Mouse (Mus musculus): ENCODE data around the gene Slc24a3. TPM values are rescaled to one million over a fixed set of nuclear protein-coding genes. Genes with fewer than 3 reads are reported as not detected.

Slc24a3 gene
- total RNA-seq (2021): 10 to 100 TPM; 11.6 to 12.0 TPM
- long read RNA-seq, experiment 1, partial matches to known transcripts: 2 of 5 reads
- long read RNA-seq, experiment 1, other reads (novel, unspliced or antisense): 3 of 5 reads
- long read RNA-seq, experiment 2, partial matches to known transcripts: 2 of 4 reads
- long read RNA-seq, experiment 2, other reads (novel, unspliced or antisense): 2 of 4 reads

- peak; percentile 66 to 83 for DNase-seq (ENCODE audit: low spot score in 2 of 2)
These were observed at the start of gene Slc24a3 for GRCm38 (mm10) chr2:145167664-145168360. Slc24a3 (plus strand) TSS chr2:145167754.

- DNase-seq (ENCODE audit: low spot score in 2 of 2): no peak
These were observed 49.8 kb upstream of the Slc24a3 start for GRCm38 (mm10) chr2:145117762-145118161.

GRCm38 (mm10) chr2:145127747-145128146, 39.8 kb upstream of the Slc24a3 start:
- DNase-seq (ENCODE audit: low spot score in 2 of 2): no peak

- DNase-seq (ENCODE audit: low spot score in 2 of 2): no peak
These were observed 30.8 kb upstream of the Slc24a3 start for GRCm38 (mm10) chr2:145136625-145137291.

GRCm38 (mm10) chr2:145150407-145150806, 17.1 kb upstream of the Slc24a3 start:
- no peak for DNase-seq (ENCODE audit: low spot score in 2 of 2)

- no peak for DNase-seq (ENCODE audit: low spot score in 2 of 2)
These were observed 16.7 kb upstream of the Slc24a3 start for GRCm38 (mm10) chr2:145150821-145151220.

GRCm38 (mm10) chr2:145152281-145152680, 15.3 kb upstream of the Slc24a3 start:
- no peak for DNase-seq (ENCODE audit: low spot score in 2 of 2)

GRCm38 (mm10) chr2:145158972-145159371, 8.6 kb upstream of the Slc24a3 start:
- DNase-seq (ENCODE audit: low spot score in 2 of 2): no peak

- DNase-seq (ENCODE audit: low spot score in 2 of 2): peak; percentile 62 to 74
These were observed 6.4 kb upstream of the Slc24a3 start for GRCm38 (mm10) chr2:145161046-145161700.

- DNase-seq (ENCODE audit: low spot score in 2 of 2): no peak
These were observed 3.5 kb upstream of the Slc24a3 start for GRCm38 (mm10) chr2:145164086-145164485.

- no peak for DNase-seq (ENCODE audit: low spot score in 2 of 2)
These were observed 3.0 kb upstream of the Slc24a3 start for GRCm38 (mm10) chr2:145164562-145164961.

- DNase-seq (ENCODE audit: low spot score in 2 of 2): no peak
These were observed 2.5 kb upstream of the Slc24a3 start for GRCm38 (mm10) chr2:145165076-145165475.

- DNase-seq (ENCODE audit: low spot score in 2 of 2): no peak
These were observed 1.7 kb upstream of the Slc24a3 start for GRCm38 (mm10) chr2:145165854-145166253.

GRCm38 (mm10) chr2:145167051-145167663, 397 bp upstream of the Slc24a3 start:
- peak; percentile 68 to 80 for DNase-seq (ENCODE audit: low spot score in 2 of 2)

- no peak for DNase-seq (ENCODE audit: low spot score in 2 of 2)
These were observed 934 bp downstream of the Slc24a3 start for GRCm38 (mm10) chr2:145168405-145168971.

GRCm38 (mm10) chr2:145172978-145173655, 5.6 kb downstream of the Slc24a3 start:
- no peak for DNase-seq (ENCODE audit: low spot score in 2 of 2)

- no peak for DNase-seq (ENCODE audit: low spot score in 2 of 2)
These were observed 7.5 kb downstream of the Slc24a3 start for GRCm38 (mm10) chr2:145175036-145175435.

GRCm38 (mm10) chr2:145182410-145182809, 14.9 kb downstream of the Slc24a3 start:
- DNase-seq (ENCODE audit: low spot score in 2 of 2): no peak

- no peak for DNase-seq (ENCODE audit: low spot score in 2 of 2)
These were observed 21.3 kb downstream of the Slc24a3 start for GRCm38 (mm10) chr2:145188828-145189227.

- DNase-seq (ENCODE audit: low spot score in 2 of 2): no peak
These were observed 28.5 kb downstream of the Slc24a3 start for GRCm38 (mm10) chr2:145196043-145196442.
